Mouse (Mus musculus) limb, embryonic 13.5 days (tissue): ENCODE measurements around the gene Hdac9. TPM values are rescaled to one million over a fixed set of nuclear protein-coding genes. Genes with fewer than 3 reads are reported as not detected.
A peak's percentile ranks its signal among the peaks of the same experiment; 100 is the strongest.
"Not testable (repeated sequence)": the region's sequence is repeated elsewhere in the genome, so short reads cannot be mapped to it uniquely, and the experiment has no call there.

Experiments
- ATAC-seq: fragments of 200-750 bp; cut with Nextera tagmentation; 2 replicates; pipeline ENCODE4 v1.8.0; 2017; ENCODE audit warnings: low read depth, moderate number of reproducible peaks, moderate TSS enrichment; ENCODE audit not compliant: low FRiP score
- H3K27ac ChIP-seq: fragments of 300-500 bp; sonication (generic); 2 replicates; pipeline ENCODE4 v1.5.1; 2015; ENCODE audit warnings: inconsistent platforms, mild to moderate bottlenecking, moderate library complexity
- H3K27me3 ChIP-seq: fragments of 300-500 bp; sonication (generic); 2 replicates; pipeline ENCODE4 v1.6.1; 2015; ENCODE audit warnings: mild to moderate bottlenecking, inconsistent platforms
- H3K36me3 ChIP-seq: fragments of 300-500 bp; sonication (generic); 2 replicates; pipeline ENCODE4 v1.6.1; 2015; ENCODE audit warnings: inconsistent platforms, mild to moderate bottlenecking, moderate library complexity
- H3K4me1 ChIP-seq: fragments of 300-500 bp; sonication (generic); 2 replicates; pipeline ENCODE4 v1.6.1; 2015; ENCODE audit warnings: inconsistent platforms
- H3K4me2 ChIP-seq: fragments of 300-500 bp; sonication (generic); replicated peaks from 2 replicates; pipeline ENCODE4 v1.6.1; 2015; ENCODE audit warnings: inconsistent platforms, mild to moderate bottlenecking, moderate library complexity
- H3K4me3 ChIP-seq: fragments of 300-500 bp; sonication (generic); 2 replicates; pipeline ENCODE4 v1.5.1; 2015; ENCODE audit warnings: moderate library complexity, mild to moderate bottlenecking, inconsistent platforms
- H3K9ac ChIP-seq: fragments of 300-500 bp; sonication (generic); 2 replicates; pipeline ENCODE4 v1.6.1; 2015; ENCODE audit warnings: mild to moderate bottlenecking, inconsistent platforms
- H3K9me3 ChIP-seq: fragments of 300-500 bp; sonication (generic); 2 replicates; pipeline ENCODE4 v1.6.1; 2016; ENCODE audit warnings: inconsistent platforms
- WGBS: fragments of 180-500 bp; shearing (Covaris S2); methylation state at CpG from one replicate; pipeline ENCODE4 v1.1.7; 2015; 5-methylcytosine and 5-hydroxymethylcytosine counted together
- polyA plus RNA-seq: library from polyadenylated mRNA; unstranded; fragments of >200 nt; fragmentation: Nextera tagmentation; extraction: Ambion mirVana; gene quantifications from 2 replicates; pipeline ENCODE4 v1.2.1, GENCODE M21; 2015

The Hdac9 gene
- polyA plus RNA-seq, 1 experiment from 2014 or later: 8.4 TPM

DNA sequence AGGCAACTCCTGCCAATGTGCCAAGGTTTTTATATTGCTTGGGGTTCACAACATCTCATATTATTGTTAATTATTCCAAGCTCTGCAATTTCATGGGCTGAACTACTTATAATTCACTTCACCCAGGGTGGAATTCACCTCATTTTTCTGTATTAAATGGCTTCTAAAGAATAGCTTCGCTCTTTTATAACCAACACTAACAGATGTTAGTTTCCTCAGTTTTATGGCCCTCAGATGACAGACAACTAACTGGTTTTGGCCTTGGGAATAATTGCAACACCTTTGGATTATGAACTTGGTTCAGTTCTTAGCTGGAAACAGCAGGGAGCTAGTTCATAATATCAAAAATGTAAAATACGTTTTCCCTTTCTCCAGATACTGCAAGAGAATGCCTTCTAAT, 839.9 kb downstream of the Hdac9 start:
- peak; percentile 61; the same call in 1 of the 2 replicates for ATAC-seq
- no peaks in the 10 kb centered on the region for H3K9me3 ChIP-seq
- 36% methylated on average over 2 of the region's 2 CpGs for WGBS
- H3K27me3 ChIP-seq: no peaks in the 10 kb centered on the region
- H3K27ac ChIP-seq: peak overlapping the region; percentile 29; the same call in 1 of the 2 replicates
- no peak overlapping the region for H3K4me2 ChIP-seq
- H3K4me3 ChIP-seq: no peak overlapping the region
- no peak overlapping the region for H3K9ac ChIP-seq
- H3K4me1 ChIP-seq: peaks cover 13% of the 10 kb centered on the region
- no peaks in the 10 kb centered on the region for H3K36me3 ChIP-seq

- Histone ChIP-seq H3K4me3 (no peak overlapping the region), H3K9ac (no peak overlapping the region), H3K4me1 (peaks cover 13% of the 10 kb centered on the region), H3K4me2 (no peak overlapping the region), H3K27ac (no peak overlapping the region; the same call in 1 of the 2 replicates), H3K36me3 (no peaks in the 10 kb centered on the region), H3K9me3 (no peaks in the 10 kb centered on the region), H3K27me3 (no peaks in the 10 kb centered on the region)
- peak; percentile 51 for ATAC-seq
- 70% methylated on average over 9 of the region's 9 CpGs for WGBS
Observed at GRCm38 (mm10) chr12:34075805-34076509, 840.9 kb downstream of the Hdac9 start.

DNA sequence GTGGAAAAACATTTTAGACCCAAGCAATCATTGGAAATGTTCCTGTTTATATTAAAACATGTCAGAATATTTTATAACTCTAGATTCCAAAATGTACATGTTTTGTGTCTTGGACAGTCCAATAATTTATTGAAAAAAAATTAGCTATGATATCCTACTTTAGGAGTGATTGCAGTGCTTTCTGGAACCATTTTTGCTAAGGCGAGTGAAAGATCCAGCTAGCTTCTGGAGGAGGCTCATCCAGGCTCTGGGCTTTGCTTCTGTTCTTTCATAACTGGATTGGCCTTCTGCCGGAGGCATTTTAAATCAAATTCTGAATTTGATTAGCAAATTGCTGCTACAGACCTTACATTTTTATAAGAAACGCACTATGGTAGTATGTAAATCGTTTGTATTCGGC, 864.4 kb downstream of the Hdac9 start:
- Histone ChIP-seq H3K9ac (no peak overlapping the region), H3K4me3 (no peak overlapping the region), H3K27ac (no peak overlapping the region), H3K27me3 (no peaks in the 10 kb centered on the region), H3K9me3 (no peaks in the 10 kb centered on the region), H3K4me1 (0 out of 2 replicates have a peak, but pooled peaks cover 5% of the 10 kb centered on the region), H3K4me2 (no peak overlapping the region), H3K36me3 (no peaks in the 10 kb centered on the region)
- WGBS: 78% methylated on average over 5 of the region's 5 CpGs
- ATAC-seq: no peak

- no peak overlapping the region for H3K4me2 ChIP-seq
- H3K4me3 ChIP-seq: no peak overlapping the region
- no peaks in the 10 kb centered on the region for H3K27me3 ChIP-seq
- no peaks in the 10 kb centered on the region for H3K9me3 ChIP-seq
- 73% methylated on average over 3 of the region's 3 CpGs for WGBS
- no peaks in the 10 kb centered on the region for H3K36me3 ChIP-seq
- H3K27ac ChIP-seq: no peak overlapping the region
- ATAC-seq: no peak
- H3K4me1 ChIP-seq: 0 out of 2 replicates have a peak, but pooled peaks cover 5% of the 10 kb centered on the region
- H3K9ac ChIP-seq: no peak overlapping the region
Observed at GRCm38 (mm10) chr12:34052036-34052435, 864.9 kb downstream of the Hdac9 start.

DNA sequence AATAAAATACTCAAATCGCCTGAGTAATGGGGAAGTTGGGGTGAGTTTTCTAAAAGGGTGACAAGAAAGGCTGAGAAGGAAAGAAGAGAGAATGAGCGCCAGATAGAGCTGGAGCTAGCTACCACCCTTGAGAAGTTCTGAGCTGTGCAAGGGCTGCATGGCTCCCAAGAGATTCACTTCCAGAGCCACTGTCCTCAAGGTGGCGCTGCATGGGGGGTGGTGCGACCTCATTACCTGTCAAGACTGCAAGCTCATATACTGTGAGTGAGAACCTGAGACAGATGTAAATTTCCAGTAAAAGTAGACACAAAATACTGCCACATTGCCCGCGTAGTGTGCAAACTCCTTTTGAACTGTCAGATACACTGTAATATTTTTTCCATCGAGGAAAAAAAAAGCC, 865.8 kb downstream of the Hdac9 start:
- H3K27me3 ChIP-seq: no peaks in the 10 kb centered on the region
- 53% methylated on average over 7 of the region's 7 CpGs for WGBS
- H3K9me3 ChIP-seq: no peaks in the 10 kb centered on the region
- H3K27ac ChIP-seq: no peak overlapping the region
- ATAC-seq: no peak
- H3K9ac ChIP-seq: no peak overlapping the region
- H3K36me3 ChIP-seq: no peaks in the 10 kb centered on the region
- 0 out of 2 replicates have a peak, but pooled peaks cover 5% of the 10 kb centered on the region for H3K4me1 ChIP-seq
- no peak overlapping the region for H3K4me3 ChIP-seq
- H3K4me2 ChIP-seq: no peak overlapping the region

- Histone ChIP-seq H3K27ac (no peak overlapping the region), H3K9me3 (no peaks in the 10 kb centered on the region), H3K36me3 (no peaks in the 10 kb centered on the region), H3K4me2 (no peak overlapping the region), H3K4me3 (no peak overlapping the region), H3K9ac (no peak overlapping the region), H3K4me1 (0 out of 2 replicates have a peak, but pooled peaks cover 3% of the 10 kb centered on the region), H3K27me3 (no peaks in the 10 kb centered on the region)
- ATAC-seq: no peak
- 84% methylated on average over 6 of the region's 6 CpGs for WGBS
Observed at GRCm38 (mm10) chr12:34040949-34041348, 875.9 kb downstream of the Hdac9 start.

GRCm38 (mm10) chr12:34040061-34040460, 876.8 kb downstream of the Hdac9 start:
- H3K9ac ChIP-seq: no peak overlapping the region
- no peak overlapping the region for H3K4me3 ChIP-seq
- 0 out of 2 replicates have a peak, but pooled peaks cover 3% of the 10 kb centered on the region for H3K4me1 ChIP-seq
- ATAC-seq: no peak
- no peaks in the 10 kb centered on the region for H3K27me3 ChIP-seq
- H3K36me3 ChIP-seq: no peaks in the 10 kb centered on the region
- 72% methylated on average over 7 of the region's 7 CpGs for WGBS
- H3K27ac ChIP-seq: no peak overlapping the region
- no peak overlapping the region for H3K4me2 ChIP-seq
- H3K9me3 ChIP-seq: no peaks in the 10 kb centered on the region

GRCm38 (mm10) chr12:34009796-34010195, 907.1 kb downstream of the Hdac9 start:
- 97% methylated on average over 1 of the region's 1 CpGs for WGBS
- H3K4me3 ChIP-seq, ATAC-seq, H3K9me3 ChIP-seq, H3K36me3 ChIP-seq, H3K9ac ChIP-seq, H3K27me3 ChIP-seq, H3K4me1 ChIP-seq, H3K4me2 ChIP-seq, H3K27ac ChIP-seq: not testable (repeated sequence)

Other genes with a start within 250 kb of the Hdac9 start
- not detected in 2 replicates for gene Prps1l1, start 67.7 kb upstream of the Hdac9 start, polyA plus RNA-seq
- gene Snx13, start 130.1 kb upstream of the Hdac9 start, polyA plus RNA-seq: 24.1 and 26.1 TPM in 2 replicates